Mouse (Mus musculus) neural tube, embryonic 13.5 days (tissue): Measurements from ENCODE around the gene Pbld2. TPM values are rescaled to one million over a fixed set of nuclear protein-coding genes. Genes with fewer than 3 reads are reported as not detected.
A peak's percentile ranks its signal among the peaks of the same experiment; 100 is the strongest.

Source experiments
- ATAC-seq: fragments of 200-750 bp; cut with Nextera tagmentation; 2 replicates; pipeline ENCODE4 v1.8.0; 2017; ENCODE audit warnings: low read depth, mild to moderate bottlenecking, moderate TSS enrichment, moderate library complexity
- H3K27ac ChIP-seq: fragments of 300-500 bp; sonication (generic); replicated peaks from 2 replicates; pipeline ENCODE4 v1.5.1; 2015; ENCODE audit warnings: moderate library complexity, mild to moderate bottlenecking, inconsistent platforms
- H3K27me3 ChIP-seq: fragments of 300-500 bp; sonication (generic); 2 replicates; pipeline ENCODE4 v1.6.1; 2015; ENCODE audit warnings: mild to moderate bottlenecking, inconsistent platforms
- H3K36me3 ChIP-seq: fragments of 300-500 bp; sonication (generic); 2 replicates; pipeline ENCODE4 v1.6.1; 2015; ENCODE audit warnings: mild to moderate bottlenecking, inconsistent platforms
- H3K4me1 ChIP-seq: fragments of 300-500 bp; sonication (generic); replicated peaks from 2 replicates; pipeline ENCODE4 v1.6.1; 2015; ENCODE audit warnings: inconsistent platforms
- H3K4me2 ChIP-seq: fragments of 300-500 bp; sonication (generic); 2 replicates; pipeline ENCODE4 v1.6.1; 2015; ENCODE audit warnings: inconsistent platforms, mild to moderate bottlenecking, moderate library complexity
- H3K4me3 ChIP-seq: fragments of 300-500 bp; sonication (generic); 2 replicates; pipeline ENCODE4 v1.5.1; 2015; ENCODE audit warnings: mild to moderate bottlenecking, inconsistent platforms
- H3K9ac ChIP-seq: fragments of 300-500 bp; sonication (generic); 2 replicates; pipeline ENCODE4 v1.6.1; 2015; ENCODE audit warnings: moderate library complexity, mild to moderate bottlenecking, inconsistent platforms
- H3K9me3 ChIP-seq: fragments of 300-500 bp; sonication (generic); 2 replicates; pipeline ENCODE4 v1.6.1; 2016; ENCODE audit warnings: inconsistent platforms
- WGBS: fragments of 180-500 bp; shearing (Covaris S2); methylation state at CpG from one replicate; pipeline ENCODE4 v1.1.7; 2015; 5-methylcytosine and 5-hydroxymethylcytosine counted together
- polyA plus RNA-seq: library from polyadenylated mRNA; unstranded; fragments of >200 nt; fragmentation: Nextera tagmentation; extraction: Ambion mirVana; gene quantifications from 2 replicates; pipeline ENCODE4 v1.2.1, GENCODE M21; 2015

Gene Pbld2
- polyA plus RNA-seq = 0.84 and 1.5 TPM in 2 replicates

- Histone ChIP-seq H3K9me3 (no peaks in the 10 kb centered on the region), H3K4me2 (peak within 1 kb of the TSS; percentile 84), H3K4me3 (peak within 1 kb of the TSS; percentile 88), H3K27ac (peak within 1 kb of the TSS; percentile 100), H3K9ac (peak within 1 kb of the TSS; percentile 99), H3K4me1 (peaks cover 70% of the 10 kb centered on the region), H3K36me3 (no peaks in the 10 kb centered on the region), H3K27me3 (no peaks in the 10 kb centered on the region)
- peak; percentile 93 for ATAC-seq
- under 1% methylated on average over 65 of the region's 69 CpGs for WGBS
Observed at GRCm38 (mm10) chr10:63023749-63024579, at the start of gene Pbld2, which contains the start of gene Hnrnph3. Gene Pbld2 (plus strand): TSS chr10:63024315. Gene Hnrnph3 (minus strand): TSS chr10:63024217.

- Histone ChIP-seq H3K27me3 (no peaks in the 10 kb centered on the region), H3K36me3 (peaks cover 24% of the 10 kb centered on the region), H3K9ac (peak overlapping the region; percentile 94), H3K27ac (peak overlapping the region; percentile 91), H3K4me3 (peak overlapping the region; percentile 95), H3K4me1 (peaks cover 15% of the 10 kb centered on the region), H3K9me3 (no peaks in the 10 kb centered on the region), H3K4me2 (peak overlapping the region; percentile 60)
- WGBS = 6% methylated on average over 10 of the region's 10 CpGs
- no peak; the same call in 1 of the 2 replicates for ATAC-seq
Observed at GRCm38 (mm10) chr10:62979667-62980038, 44.5 kb upstream of the Pbld2 start.

- Histone ChIP-seq H3K4me2 (peak within 1 kb of the TSS; percentile 60), H3K9me3 (no peaks in the 10 kb centered on the region), H3K4me1 (peaks cover 15% of the 10 kb centered on the region), H3K36me3 (peaks cover 31% of the 10 kb centered on the region), H3K27ac (peak within 1 kb of the TSS; percentile 91), H3K9ac (peak within 1 kb of the TSS; percentile 94), H3K4me3 (peak within 1 kb of the TSS; percentile 95), H3K27me3 (no peaks in the 10 kb centered on the region)
- peak; percentile 95 for ATAC-seq
- WGBS = under 1% methylated on average over 74 of the region's 77 CpGs
Observed at GRCm38 (mm10) chr10:62980039-62980954, 43.8 kb upstream of the Pbld2 start, which contains the start of gene Rufy2. Gene Rufy2 (plus strand): TSS chr10:62980223.

GRCm38 (mm10) chr10:62984072-62984471 is 40.0 kb upstream of the Pbld2 start:
- H3K4me1 ChIP-seq = peaks cover 15% of the 10 kb centered on the region
- H3K4me2 ChIP-seq = no peak overlapping the region
- peaks cover 64% of the 10 kb centered on the region for H3K36me3 ChIP-seq
- no peak overlapping the region for H3K9ac ChIP-seq
- H3K27me3 ChIP-seq = no peaks in the 10 kb centered on the region
- no peak for ATAC-seq
- no peak overlapping the region for H3K27ac ChIP-seq
- WGBS = 95% methylated on average over 11 of the region's 11 CpGs
- no peaks in the 10 kb centered on the region for H3K9me3 ChIP-seq
- H3K4me3 ChIP-seq = no peak overlapping the region

GRCm38 (mm10) chr10:62984495-62984894 is 39.6 kb upstream of the Pbld2 start:
- H3K27ac ChIP-seq = no peak overlapping the region
- ATAC-seq = no peak
- no peaks in the 10 kb centered on the region for H3K9me3 ChIP-seq
- no peaks in the 10 kb centered on the region for H3K27me3 ChIP-seq
- peaks cover 68% of the 10 kb centered on the region for H3K36me3 ChIP-seq
- H3K4me2 ChIP-seq = no peak overlapping the region
- WGBS = 99% methylated on average over 6 of the region's 6 CpGs
- H3K9ac ChIP-seq = no peak overlapping the region
- H3K4me1 ChIP-seq = peaks cover 14% of the 10 kb centered on the region
- no peak overlapping the region for H3K4me3 ChIP-seq

- H3K4me1 ChIP-seq = no peaks in the 10 kb centered on the region
- H3K9me3 ChIP-seq = no peaks in the 10 kb centered on the region
- H3K36me3 ChIP-seq = peaks cover 95% of the 10 kb centered on the region
- H3K4me2 ChIP-seq = no peak overlapping the region
- 23% methylated on average over 3 of the region's 3 CpGs for WGBS
- no peak overlapping the region for H3K9ac ChIP-seq
- no peak overlapping the region for H3K4me3 ChIP-seq
- no peaks in the 10 kb centered on the region for H3K27me3 ChIP-seq
- H3K27ac ChIP-seq = no peak overlapping the region
- no peak for ATAC-seq
Observed at GRCm38 (mm10) chr10:62987341-62987740, 36.8 kb upstream of the Pbld2 start.

- ATAC-seq = no peak
- no peaks in the 10 kb centered on the region for H3K27me3 ChIP-seq
- H3K9me3 ChIP-seq = no peaks in the 10 kb centered on the region
- H3K4me2 ChIP-seq = no peak overlapping the region
- no peak overlapping the region for H3K4me3 ChIP-seq
- H3K27ac ChIP-seq = no peak overlapping the region
- H3K4me1 ChIP-seq = no peaks in the 10 kb centered on the region
- H3K9ac ChIP-seq = no peak overlapping the region
- 95% methylated on average over 15 of the region's 15 CpGs for WGBS
- H3K36me3 ChIP-seq = peaks cover 94% of the 10 kb centered on the region
Observed at GRCm38 (mm10) chr10:62990636-62991035, 33.5 kb upstream of the Pbld2 start.

- Histone ChIP-seq H3K9ac (no peak overlapping the region), H3K27ac (no peak overlapping the region), H3K36me3 (peaks cover 94% of the 10 kb centered on the region), H3K9me3 (no peaks in the 10 kb centered on the region), H3K4me1 (no peaks in the 10 kb centered on the region), H3K27me3 (no peaks in the 10 kb centered on the region), H3K4me2 (no peak overlapping the region), H3K4me3 (no peak overlapping the region)
- 75% methylated on average over 8 of the region's 9 CpGs for WGBS
- ATAC-seq = no peak
Observed at GRCm38 (mm10) chr10:62993991-62994390, 30.1 kb upstream of the Pbld2 start.

GRCm38 (mm10) chr10:63000584-63000983 is 23.5 kb upstream of the Pbld2 start:
- no peak overlapping the region for H3K27ac ChIP-seq
- no peaks in the 10 kb centered on the region for H3K4me1 ChIP-seq
- no peak overlapping the region for H3K9ac ChIP-seq
- no peak for ATAC-seq
- no peaks in the 10 kb centered on the region for H3K9me3 ChIP-seq
- H3K4me2 ChIP-seq = no peak overlapping the region
- 81% methylated on average over 9 of the region's 9 CpGs for WGBS
- H3K36me3 ChIP-seq = peaks cover 93% of the 10 kb centered on the region
- no peak overlapping the region for H3K4me3 ChIP-seq
- H3K27me3 ChIP-seq = no peaks in the 10 kb centered on the region

- H3K9ac ChIP-seq = no peak overlapping the region
- no peak for ATAC-seq
- peaks cover 96% of the 10 kb centered on the region for H3K36me3 ChIP-seq
- WGBS = 88% methylated on average over 9 of the region's 9 CpGs
- H3K4me2 ChIP-seq = no peak overlapping the region
- H3K27me3 ChIP-seq = no peaks in the 10 kb centered on the region
- H3K4me1 ChIP-seq = no peaks in the 10 kb centered on the region
- H3K27ac ChIP-seq = no peak overlapping the region
- H3K4me3 ChIP-seq = no peak overlapping the region
- no peaks in the 10 kb centered on the region for H3K9me3 ChIP-seq
Observed at GRCm38 (mm10) chr10:63003252-63003651, 20.9 kb upstream of the Pbld2 start.

- H3K9ac ChIP-seq = no peak overlapping the region
- peaks cover 96% of the 10 kb centered on the region for H3K36me3 ChIP-seq
- H3K27ac ChIP-seq = no peak overlapping the region
- WGBS = 93% methylated on average over 9 of the region's 9 CpGs
- H3K4me3 ChIP-seq = no peak overlapping the region
- no peaks in the 10 kb centered on the region for H3K4me1 ChIP-seq
- H3K4me2 ChIP-seq = no peak overlapping the region
- H3K27me3 ChIP-seq = no peaks in the 10 kb centered on the region
- no peak for ATAC-seq
- H3K9me3 ChIP-seq = no peaks in the 10 kb centered on the region
Observed at GRCm38 (mm10) chr10:63004556-63004955, 19.6 kb upstream of the Pbld2 start.

- Histone ChIP-seq H3K4me1 (no peaks in the 10 kb centered on the region), H3K36me3 (peaks cover 94% of the 10 kb centered on the region), H3K4me2 (no peak overlapping the region), H3K27ac (no peak overlapping the region), H3K9me3 (no peaks in the 10 kb centered on the region), H3K27me3 (no peaks in the 10 kb centered on the region), H3K4me3 (no peak overlapping the region), H3K9ac (no peak overlapping the region)
- no peak for ATAC-seq
- 75% methylated on average over 3 of the region's 3 CpGs for WGBS
Observed at GRCm38 (mm10) chr10:63008193-63008592, 15.9 kb upstream of the Pbld2 start.
